Mouse (Mus musculus): Measurements from ENCODE around the gene Per2. TPM values are rescaled to one million over a fixed set of nuclear protein-coding genes. Genes with fewer than 3 reads are reported as not detected.

Per2 gene
- polyA plus RNA-seq, 1 experiment from 2014 or later = 2.5 TPM

DNA sequence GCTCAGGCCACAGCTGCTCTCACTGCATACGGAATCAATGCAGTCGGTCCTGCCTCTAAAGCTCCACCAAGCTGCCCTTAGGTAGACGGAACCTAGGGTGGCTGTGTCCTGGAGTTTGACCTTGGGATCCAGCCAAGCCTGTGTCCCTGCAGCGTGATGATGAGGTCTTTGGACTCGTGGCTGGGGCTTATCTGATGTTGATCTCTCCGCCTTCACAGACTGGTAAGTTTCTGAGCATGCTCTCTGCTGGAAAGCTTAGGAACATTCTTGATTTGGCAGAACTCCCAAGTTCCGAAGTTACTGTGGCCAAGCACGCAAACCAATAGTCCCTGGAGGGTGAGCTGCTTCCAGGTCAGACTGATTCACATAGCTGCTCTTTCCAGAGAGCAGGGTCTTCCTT is 13.1 kb downstream of the Per2 start:
- whole genome bisulfite sequencing = 80% methylated on average over 8 of the region's 8 CpGs
- no peak overlapping the region for H3K9ac ChIP-seq
- no peaks in the 10 kb centered on the region for H3K4me1 ChIP-seq
- H3K9me3 ChIP-seq = 0 out of 2 replicates have a peak, but pooled peaks cover 6% of the 10 kb centered on the region
- no peaks in the 10 kb centered on the region for H3K27me3 ChIP-seq
- H3K36me3 ChIP-seq = 0 out of 2 replicates have a peak, but pooled peaks cover 4% of the 10 kb centered on the region
- no peak overlapping the region for H3K4me3 ChIP-seq
- no peak overlapping the region for H3K27ac ChIP-seq
- no peak for ATAC-seq (ENCODE audit: insufficient number of reproducible peaks, insufficient read depth, low FRiP score, low TSS enrichment)
- H3K4me2 ChIP-seq (replicated peaks) = no peak overlapping the region

DNA sequence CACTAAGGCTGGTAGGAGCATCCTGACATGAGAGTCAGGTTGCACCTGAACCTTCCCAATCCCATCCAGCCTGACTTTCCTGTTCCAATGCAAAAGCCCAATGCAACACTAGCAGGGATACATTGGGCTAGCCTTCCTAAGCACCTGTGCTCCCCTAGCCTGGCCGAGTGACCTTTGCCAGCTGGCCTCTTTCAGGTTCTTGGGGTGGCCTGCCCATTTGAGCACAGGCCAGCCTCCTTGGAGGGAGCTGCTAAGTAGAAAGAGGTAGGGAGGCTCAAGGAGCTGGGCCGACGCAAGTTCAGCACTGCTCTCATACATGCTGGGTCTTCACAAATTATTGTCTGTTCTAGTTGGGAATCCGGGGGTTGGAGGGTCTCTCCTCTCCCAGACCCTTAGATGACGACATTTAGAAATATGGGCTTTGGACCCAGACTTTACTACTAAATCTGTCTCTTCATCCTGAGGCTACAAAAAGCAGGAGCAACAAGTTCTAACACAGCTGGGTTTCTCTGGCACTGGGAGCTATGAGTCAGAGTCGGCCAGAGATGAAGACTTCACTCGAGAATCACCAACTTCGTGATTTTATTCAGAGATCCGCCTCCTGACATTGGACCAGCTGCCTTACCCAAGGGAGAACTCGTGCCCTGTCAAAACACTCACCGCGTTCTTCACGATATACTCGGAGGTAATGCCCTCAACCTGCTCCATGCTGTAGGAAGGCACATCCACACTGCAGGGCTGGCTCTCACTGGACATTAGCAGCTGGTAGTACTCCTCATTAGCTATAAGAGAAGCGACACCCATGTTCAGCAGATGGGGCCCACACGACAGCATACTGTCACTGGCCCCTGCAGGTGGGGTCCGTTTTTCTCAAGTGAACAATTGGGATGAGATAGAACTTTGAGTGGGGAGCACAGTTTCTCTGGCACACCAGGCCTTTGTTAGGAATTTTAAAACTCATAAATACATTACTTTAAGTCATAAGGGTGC is 14.0 kb downstream of the Per2 start:
- Histone ChIP-seq H3K9me3 (0 out of 2 replicates have a peak, but pooled peaks cover 6% of the 10 kb centered on the region), H3K36me3 (0 out of 2 replicates have a peak, but pooled peaks cover 4% of the 10 kb centered on the region), H3K4me3 (no peak overlapping the region), H3K27ac (no peak overlapping the region), H3K4me1 (no peaks in the 10 kb centered on the region), H3K27me3 (no peaks in the 10 kb centered on the region), H3K4me2 (replicated peaks) (no peak overlapping the region), H3K9ac (no peak overlapping the region)
- ATAC-seq (ENCODE audit: insufficient number of reproducible peaks, insufficient read depth, low FRiP score, low TSS enrichment) = no peak
- 87% methylated on average over 17 of the region's 17 CpGs for WGBS

DNA sequence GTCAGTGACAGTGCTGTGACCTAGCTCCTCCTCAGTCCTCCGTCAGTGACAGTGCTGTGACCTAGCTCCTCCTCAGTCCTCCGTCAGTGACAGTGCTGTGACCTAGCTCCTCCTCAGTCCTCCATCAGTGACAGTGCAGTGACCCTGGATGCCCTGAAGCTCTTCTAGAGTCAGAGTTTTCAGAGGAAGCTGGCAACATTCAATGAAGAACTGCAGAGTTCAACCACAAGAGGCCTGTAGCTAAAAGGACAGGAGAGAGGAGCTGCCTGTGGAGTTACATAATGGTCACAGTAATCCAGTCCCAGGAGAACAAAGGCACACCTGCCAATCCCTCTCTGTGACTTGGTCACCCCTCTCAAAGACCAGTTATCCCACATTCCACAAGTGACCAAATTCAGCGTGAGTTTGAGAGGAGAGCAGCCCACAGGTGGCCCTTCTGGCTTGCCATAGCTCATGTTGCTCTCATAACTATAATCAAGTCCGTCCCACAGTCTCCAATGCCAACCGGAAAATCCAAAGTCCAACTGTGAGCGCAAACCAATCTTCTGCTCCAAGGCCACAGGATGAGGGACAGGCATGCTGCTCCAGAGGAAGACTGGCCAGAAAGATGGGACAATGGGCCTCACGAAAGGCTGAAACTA is 16.7 kb downstream of the Per2 start:
- Histone ChIP-seq H3K27me3 (no peaks in the 10 kb centered on the region), H3K9ac (no peak overlapping the region), H3K27ac (no peak overlapping the region), H3K36me3 (no peaks in the 10 kb centered on the region), H3K4me1 (no peaks in the 10 kb centered on the region), H3K9me3 (0 out of 2 replicates have a peak, but pooled peaks cover 3% of the 10 kb centered on the region), H3K4me2 (replicated peaks) (no peak overlapping the region), H3K4me3 (no peak overlapping the region)
- no peak for ATAC-seq (ENCODE audit: insufficient number of reproducible peaks, insufficient read depth, low FRiP score, low TSS enrichment)
- 79% methylated on average over 7 of the region's 7 CpGs for WGBS

DNA sequence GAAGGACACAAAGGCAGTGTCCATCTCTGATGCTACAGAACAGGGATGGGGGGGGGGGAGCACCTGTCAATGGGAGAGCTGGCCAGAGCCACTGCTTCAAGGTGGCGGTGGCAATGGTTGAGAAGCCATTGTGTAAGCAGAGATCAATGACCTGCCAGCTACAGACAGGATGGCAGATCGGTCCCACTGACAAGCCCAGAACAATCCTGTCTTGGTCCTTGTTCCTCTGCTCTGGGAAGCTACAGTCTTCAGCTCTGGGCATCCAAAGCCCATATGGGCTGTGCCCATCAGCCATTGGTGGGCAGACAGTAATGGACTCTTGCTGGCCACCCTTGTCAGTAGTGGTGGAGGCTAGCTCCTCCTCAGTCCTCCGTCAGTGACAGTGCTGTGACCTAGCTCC is 17.3 kb downstream of the Per2 start:
- Histone ChIP-seq H3K4me2 (replicated peaks) (no peak overlapping the region), H3K36me3 (no peaks in the 10 kb centered on the region), H3K9ac (no peak overlapping the region), H3K9me3 (no peaks in the 10 kb centered on the region), H3K4me1 (peaks cover under 1% of the 10 kb centered on the region; the same call in 1 of the 2 replicates), H3K4me3 (no peak overlapping the region), H3K27ac (no peak overlapping the region), H3K27me3 (no peaks in the 10 kb centered on the region)
- ATAC-seq (ENCODE audit: insufficient number of reproducible peaks, insufficient read depth, low FRiP score, low TSS enrichment) = no peak
- 94% methylated on average over 3 of the region's 3 CpGs for WGBS

DNA sequence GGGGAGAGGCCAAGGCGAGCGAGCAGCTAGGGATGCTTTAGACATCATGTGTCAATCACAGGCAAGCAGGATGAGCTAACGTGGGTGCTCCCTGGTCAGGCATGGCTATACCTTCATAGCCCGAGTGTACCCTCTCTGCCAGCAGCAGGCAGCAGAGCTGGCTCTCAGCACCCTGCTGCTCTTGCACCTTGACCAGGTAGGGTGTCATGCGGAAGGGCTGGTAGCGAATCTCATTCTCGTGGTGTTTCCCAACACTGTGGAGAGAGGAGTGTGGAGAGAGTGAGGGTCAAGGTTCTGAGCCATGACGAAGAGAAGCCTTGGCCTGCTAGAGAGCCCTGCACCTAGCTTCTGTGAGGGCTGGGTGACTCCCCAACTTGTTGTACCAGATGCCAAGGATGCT is 19.3 kb downstream of the Per2 start:
- no peak overlapping the region for H3K27ac ChIP-seq
- no peak overlapping the region for H3K9ac ChIP-seq
- H3K36me3 ChIP-seq = no peaks in the 10 kb centered on the region; the same call in 1 of the 2 replicates
- no peak overlapping the region for H3K4me2 ChIP-seq (replicated peaks)
- H3K4me3 ChIP-seq = no peak overlapping the region
- ATAC-seq (ENCODE audit: insufficient number of reproducible peaks, insufficient read depth, low FRiP score, low TSS enrichment) = no peak
- WGBS = 87% methylated on average over 8 of the region's 8 CpGs
- H3K9me3 ChIP-seq = no peaks in the 10 kb centered on the region
- H3K27me3 ChIP-seq = no peaks in the 10 kb centered on the region
- H3K4me1 ChIP-seq = peaks cover 13% of the 10 kb centered on the region

DNA sequence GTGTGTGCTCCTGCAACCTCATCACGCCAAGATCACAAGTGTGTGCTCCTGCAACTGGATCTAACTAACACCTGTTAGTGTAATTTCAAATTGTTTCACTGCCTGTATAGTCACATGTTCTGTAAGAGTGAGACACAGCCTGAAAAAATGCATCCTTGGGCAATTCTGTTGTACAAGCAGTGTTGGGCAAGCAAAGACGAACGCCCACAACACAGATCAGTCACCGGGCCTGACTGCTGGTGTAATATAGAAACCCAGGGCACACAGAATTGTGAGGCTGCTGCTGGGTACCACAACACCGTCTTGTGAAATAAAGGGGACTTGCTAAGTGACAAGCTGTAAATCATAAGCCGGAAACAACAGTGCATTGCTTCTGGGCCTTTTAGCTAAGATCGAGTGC is 21.6 kb downstream of the Per2 start:
- peaks cover 13% of the 10 kb centered on the region for H3K4me1 ChIP-seq
- 90% methylated on average over 7 of the region's 7 CpGs for WGBS
- no peaks in the 10 kb centered on the region for H3K27me3 ChIP-seq
- no peaks in the 10 kb centered on the region for H3K9me3 ChIP-seq
- H3K9ac ChIP-seq = no peak overlapping the region
- H3K4me2 ChIP-seq (replicated peaks) = no peak overlapping the region
- no peak overlapping the region for H3K27ac ChIP-seq
- no peak overlapping the region for H3K4me3 ChIP-seq
- H3K36me3 ChIP-seq = no peaks in the 10 kb centered on the region; the same call in 1 of the 2 replicates
- no peak for ATAC-seq (ENCODE audit: insufficient number of reproducible peaks, insufficient read depth, low FRiP score, low TSS enrichment)

DNA sequence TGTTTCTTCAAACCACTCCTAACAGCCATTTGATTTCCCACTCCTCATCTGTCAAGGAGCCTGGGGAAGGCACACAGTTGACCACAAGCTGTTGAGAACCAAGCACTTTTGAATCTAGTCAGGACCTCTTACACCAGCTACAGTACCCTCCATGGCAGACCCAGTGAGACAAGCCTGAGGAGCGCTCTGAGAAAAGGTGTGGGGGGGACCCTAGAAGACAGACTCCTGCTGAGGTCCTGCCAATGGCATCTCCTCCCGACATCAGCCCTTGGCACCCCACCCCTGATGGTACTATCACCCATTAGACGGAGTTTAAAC is 22.1 kb downstream of the Per2 start:
- Histone ChIP-seq H3K4me1 (peaks cover 13% of the 10 kb centered on the region), H3K27me3 (no peaks in the 10 kb centered on the region), H3K36me3 (no peaks in the 10 kb centered on the region; the same call in 1 of the 2 replicates), H3K4me2 (replicated peaks) (no peak overlapping the region), H3K9ac (no peak overlapping the region), H3K9me3 (no peaks in the 10 kb centered on the region), H3K4me3 (no peak overlapping the region), H3K27ac (peak overlapping the region; percentile 1; the same call in 1 of the 2 replicates)
- ATAC-seq (ENCODE audit: insufficient number of reproducible peaks, insufficient read depth, low FRiP score, low TSS enrichment) = no peak
- 81% methylated on average over 3 of the region's 3 CpGs for WGBS

DNA sequence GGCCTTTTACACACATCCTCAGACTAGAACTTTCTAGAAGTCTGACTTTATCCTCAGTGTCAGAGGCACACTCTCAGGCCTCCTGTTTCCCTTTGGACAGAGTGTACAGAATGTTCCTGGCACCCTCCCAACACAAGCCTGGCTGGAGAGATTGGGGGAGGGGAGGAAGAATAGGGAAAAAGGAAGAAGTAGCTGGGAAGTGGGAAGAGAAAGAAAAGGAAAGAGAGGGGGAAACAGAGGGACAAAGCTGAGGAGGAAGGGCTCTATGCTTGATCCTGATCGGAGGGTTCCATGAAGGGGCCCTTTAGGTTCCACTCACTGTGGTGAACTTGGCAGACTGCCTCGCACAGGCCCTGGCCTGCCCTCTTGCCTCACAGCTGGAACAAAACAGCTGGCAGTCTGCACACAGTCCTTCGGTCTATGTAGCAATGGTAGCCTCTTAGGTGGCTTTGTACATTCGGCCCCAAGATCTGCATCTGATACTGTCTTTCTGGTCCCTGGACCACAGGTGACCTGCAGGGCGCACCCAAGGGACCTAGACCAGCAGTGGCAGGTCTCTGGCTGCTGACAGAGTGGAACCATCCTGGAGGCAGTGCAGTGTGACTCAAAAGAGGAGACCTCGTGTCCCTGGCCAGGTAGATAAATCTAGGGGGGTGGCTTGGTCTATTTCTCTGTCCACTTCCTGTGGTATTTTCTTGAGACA is 22.6 kb downstream of the Per2 start:
- ATAC-seq (ENCODE audit: insufficient number of reproducible peaks, insufficient read depth, low FRiP score, low TSS enrichment) = no peak
- H3K27ac ChIP-seq = peak overlapping the region; percentile 1; the same call in 1 of the 2 replicates
- H3K9ac ChIP-seq = no peak overlapping the region
- no peaks in the 10 kb centered on the region for H3K9me3 ChIP-seq
- 71% methylated on average over 6 of the region's 6 CpGs for WGBS
- H3K4me1 ChIP-seq = peaks cover 13% of the 10 kb centered on the region
- no peaks in the 10 kb centered on the region; the same call in 1 of the 2 replicates for H3K36me3 ChIP-seq
- no peaks in the 10 kb centered on the region for H3K27me3 ChIP-seq
- H3K4me2 ChIP-seq (replicated peaks) = no peak overlapping the region
- H3K4me3 ChIP-seq = no peak overlapping the region

DNA sequence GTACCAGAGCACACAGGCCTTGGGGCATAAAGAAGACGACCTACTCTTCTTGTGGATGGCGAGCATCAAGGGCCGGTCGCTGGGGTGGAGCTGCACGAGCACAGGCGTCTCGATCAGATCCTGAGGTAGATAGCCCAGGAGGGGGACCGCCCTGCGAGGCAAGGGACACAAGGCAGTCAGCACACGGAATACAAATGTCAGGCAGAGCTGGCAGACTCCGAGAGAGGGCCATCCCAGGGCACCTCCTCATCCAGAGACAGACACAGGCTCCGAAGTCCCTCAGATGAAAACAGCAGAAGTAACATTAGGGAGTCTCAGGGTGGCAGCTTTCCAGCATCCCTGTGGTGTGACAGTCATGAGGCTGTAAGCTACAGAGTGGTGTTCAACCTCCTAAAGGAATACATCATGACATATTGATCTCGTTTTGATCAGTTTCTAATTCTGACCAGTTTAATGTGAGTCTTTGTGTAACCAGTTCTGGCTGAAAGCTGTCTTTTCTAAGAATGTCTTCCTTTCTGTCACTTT is 23.5 kb downstream of the Per2 start:
- Histone ChIP-seq H3K36me3 (no peaks in the 10 kb centered on the region; the same call in 1 of the 2 replicates), H3K9me3 (no peaks in the 10 kb centered on the region), H3K4me1 (peaks cover 13% of the 10 kb centered on the region), H3K9ac (no peak overlapping the region), H3K4me2 (replicated peaks) (no peak overlapping the region), H3K27me3 (no peaks in the 10 kb centered on the region), H3K4me3 (no peak overlapping the region), H3K27ac (peak overlapping the region; percentile 1; the same call in 1 of the 2 replicates)
- WGBS = 88% methylated on average over 13 of the region's 13 CpGs
- ATAC-seq (ENCODE audit: insufficient number of reproducible peaks, insufficient read depth, low FRiP score, low TSS enrichment) = no peak

DNA sequence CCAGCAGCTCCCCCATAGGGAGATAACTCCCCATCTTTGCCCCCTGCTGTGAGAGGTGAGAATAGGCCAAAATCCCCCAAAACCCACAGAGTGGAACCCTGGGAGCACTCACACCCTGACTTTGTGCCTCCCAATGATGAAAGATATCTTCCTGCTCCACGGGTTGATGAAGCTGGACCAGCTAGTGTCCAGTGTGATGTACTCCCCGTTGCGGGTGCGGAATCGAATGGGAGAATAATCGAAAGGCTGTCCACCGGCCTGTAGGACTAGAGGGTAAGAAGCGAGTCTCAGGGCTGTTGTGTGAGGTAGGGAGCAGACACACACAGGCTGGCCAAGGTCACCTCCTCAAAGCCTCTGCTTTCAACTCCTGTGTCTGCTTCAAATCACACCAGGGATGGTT is 24.2 kb downstream of the Per2 start:
- 94% methylated on average over 8 of the region's 8 CpGs for WGBS
- no peaks in the 10 kb centered on the region for H3K27me3 ChIP-seq
- no peak overlapping the region for H3K9ac ChIP-seq
- no peak for ATAC-seq (ENCODE audit: insufficient number of reproducible peaks, insufficient read depth, low FRiP score, low TSS enrichment)
- peaks cover 13% of the 10 kb centered on the region for H3K4me1 ChIP-seq
- no peaks in the 10 kb centered on the region; the same call in 1 of the 2 replicates for H3K36me3 ChIP-seq
- H3K27ac ChIP-seq = no peak overlapping the region
- no peak overlapping the region for H3K4me3 ChIP-seq
- H3K4me2 ChIP-seq (replicated peaks) = no peak overlapping the region
- H3K9me3 ChIP-seq = no peaks in the 10 kb centered on the region

DNA sequence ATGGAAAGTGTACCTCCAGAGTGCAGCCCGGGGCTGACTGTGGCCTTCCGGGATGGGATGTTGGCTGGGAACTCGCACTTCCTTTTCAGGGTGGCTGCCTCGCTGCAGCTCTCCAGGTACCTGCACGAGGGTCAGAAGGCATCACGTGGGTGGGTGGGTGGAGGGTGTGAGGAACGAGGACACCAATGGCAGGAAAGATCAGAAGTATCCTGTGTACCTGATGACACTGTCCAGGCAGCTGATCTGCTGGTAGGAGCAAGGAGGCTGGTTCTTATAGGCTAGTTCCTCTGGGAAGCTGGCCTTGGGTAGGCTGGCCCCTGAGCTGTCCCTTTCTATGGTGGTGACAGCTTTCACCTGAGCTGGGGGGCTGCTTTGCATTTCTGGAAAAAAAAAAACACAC is 28.4 kb downstream of the Per2 start:
- Histone ChIP-seq H3K4me2 (replicated peaks) (no peak overlapping the region), H3K27ac (no peak overlapping the region), H3K4me3 (no peak overlapping the region), H3K27me3 (no peaks in the 10 kb centered on the region), H3K9ac (no peak overlapping the region), H3K9me3 (no peaks in the 10 kb centered on the region), H3K36me3 (no peaks in the 10 kb centered on the region; the same call in 1 of the 2 replicates), H3K4me1 (peaks cover 2% of the 10 kb centered on the region; the same call in 1 of the 2 replicates)
- no peak for ATAC-seq (ENCODE audit: insufficient number of reproducible peaks, insufficient read depth, low FRiP score, low TSS enrichment)
- WGBS = 85% methylated on average over 7 of the region's 7 CpGs
